Mouse (Mus musculus) fat pad, adult 2 months (tissue): Measurements from ENCODE around the gene Tsen2.

ENCODE experiments used
- DNase-seq: peaks from one replicate; pipeline ENCODE4 v3.0.0-alpha.2; 2011; ENCODE audit warnings: low read depth, low spot score; ENCODE audit errors: extremely low read depth

Gene Tsen2

GRCm38 (mm10) chr6:115544442-115544970, at the start of gene Tsen2:
Gene Tsen2 (plus strand): TSS chr6:115544664.
- no peak for DNase-seq

GRCm38 (mm10) chr6:115499540-115499939, 44.9 kb upstream of the Tsen2 start:
- DNase-seq = no peak

GRCm38 (mm10) chr6:115500234-115500633, 44.2 kb upstream of the Tsen2 start:
- no peak for DNase-seq

GRCm38 (mm10) chr6:115501131-115501530, 43.3 kb upstream of the Tsen2 start:
- no peak for DNase-seq

GRCm38 (mm10) chr6:115503038-115503437, 41.4 kb upstream of the Tsen2 start:
- DNase-seq = no peak

GRCm38 (mm10) chr6:115503549-115504159, 40.8 kb upstream of the Tsen2 start:
- DNase-seq = no peak

GRCm38 (mm10) chr6:115504160-115504558, 40.3 kb upstream of the Tsen2 start:
- no peak for DNase-seq

- DNase-seq = no peak
Measured at GRCm38 (mm10) chr6:115504915-115505314, 39.5 kb upstream of the Tsen2 start.

- DNase-seq = no peak
Measured at GRCm38 (mm10) chr6:115506425-115506824, 38.0 kb upstream of the Tsen2 start.

- no peak for DNase-seq
Measured at GRCm38 (mm10) chr6:115511447-115511846, 33.0 kb upstream of the Tsen2 start.

GRCm38 (mm10) chr6:115513207-115513606, 31.3 kb upstream of the Tsen2 start:
- no peak for DNase-seq

GRCm38 (mm10) chr6:115517904-115518303, 26.6 kb upstream of the Tsen2 start:
- DNase-seq = no peak

GRCm38 (mm10) chr6:115518352-115518751, 26.1 kb upstream of the Tsen2 start:
- no peak for DNase-seq

- DNase-seq = no peak
Measured at GRCm38 (mm10) chr6:115519275-115519699, 25.2 kb upstream of the Tsen2 start.

- DNase-seq = no peak
Measured at GRCm38 (mm10) chr6:115521923-115522322, 22.5 kb upstream of the Tsen2 start.

GRCm38 (mm10) chr6:115522691-115523146, 21.7 kb upstream of the Tsen2 start:
- DNase-seq = no peak

GRCm38 (mm10) chr6:115523201-115523600, 21.3 kb upstream of the Tsen2 start:
- DNase-seq = no peak

GRCm38 (mm10) chr6:115524449-115524990, 19.9 kb upstream of the Tsen2 start:
- DNase-seq = no peak

GRCm38 (mm10) chr6:115527418-115527817, 17.0 kb upstream of the Tsen2 start:
- DNase-seq = no peak

GRCm38 (mm10) chr6:115528372-115528771, 16.1 kb upstream of the Tsen2 start:
- DNase-seq = no peak

- no peak for DNase-seq
Measured at GRCm38 (mm10) chr6:115534617-115535016, 9.8 kb upstream of the Tsen2 start.

- no peak for DNase-seq
Measured at GRCm38 (mm10) chr6:115536169-115536568, 8.3 kb upstream of the Tsen2 start.
